Mouse (Mus musculus) c-Kit-positive CD71-positive TER-119-positive erythroid progenitor cells, embryonic 14.5 days (primary cell): Measurements from ENCODE around the gene Olfr541.
"Not testable (repeated sequence)": the region's sequence is repeated elsewhere in the genome, so short reads cannot be mapped to it uniquely, and the experiment has no call there.

Source experiments
- DNase-seq: peaks from one replicate; pipeline ENCODE4 v3.0.0-alpha.2; 2013; ENCODE audit warnings: low spot score

Gene Olfr541

GRCm38 (mm10) chr7:140696967-140697366 is at the start of gene Olfr541:
Olfr541 (plus strand) TSS chr7:140697267.
- no peak for DNase-seq

DNA sequence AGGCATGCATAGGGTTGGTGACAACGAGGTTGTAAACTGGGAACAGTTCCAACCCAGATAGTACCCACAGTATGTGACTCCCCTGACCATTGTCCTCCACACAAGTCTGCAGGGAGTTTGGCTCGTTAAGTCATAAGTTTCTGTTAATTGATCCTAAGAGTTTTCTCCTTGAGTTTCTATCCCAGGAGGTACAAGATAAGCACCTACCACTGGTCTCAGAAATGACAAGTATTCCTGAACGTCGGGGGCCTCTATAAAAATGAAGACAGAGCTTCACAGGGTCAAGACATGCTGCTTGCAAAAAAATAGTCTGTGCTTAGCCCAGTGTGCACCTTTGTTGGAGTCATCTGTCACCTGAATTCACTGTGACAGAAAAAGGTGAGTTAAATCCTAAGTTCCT is 37.4 kb upstream of the Olfr541 start, which contains the start of gene Olfr539:
Gene Olfr539, plus strand, starts transcription at position 301 of the 400 bp plus-strand sequence.
- DNase-seq = no peak

DNA sequence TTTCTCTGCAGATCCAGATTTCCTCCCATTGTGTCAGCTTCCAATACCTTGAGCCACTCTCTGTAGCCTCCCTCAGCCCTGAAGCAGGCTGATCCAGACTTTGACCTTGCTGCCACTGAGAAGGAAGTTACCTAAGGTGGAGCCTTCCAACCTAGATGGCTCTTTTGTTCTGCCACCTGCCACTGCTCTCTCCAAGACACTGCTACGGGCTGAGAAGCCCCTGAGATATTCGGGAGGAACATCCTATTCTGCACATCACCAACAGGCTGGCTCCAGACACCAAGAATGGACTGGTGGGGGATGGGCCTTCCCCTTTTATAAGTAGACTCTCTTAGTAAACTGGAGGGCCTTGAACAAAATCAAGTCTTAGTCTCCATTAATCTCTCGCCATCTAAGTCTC is 26.4 kb upstream of the Olfr541 start:
- DNase-seq = not testable (repeated sequence)

GRCm38 (mm10) chr7:140675863-140676262 is 21.2 kb upstream of the Olfr541 start:
- DNase-seq = no peak

- not testable (repeated sequence) for DNase-seq
These were observed 17.5 kb upstream of the Olfr541 start for GRCm38 (mm10) chr7:140679591-140679990.

GRCm38 (mm10) chr7:140681651-140682050 is 15.4 kb upstream of the Olfr541 start, which contains the start of gene Olfr45:
Olfr45 (plus strand) TSS chr7:140681951.
- DNase-seq = no peak

GRCm38 (mm10) chr7:140706348-140706747 is 9.3 kb downstream of the Olfr541 start:
- DNase-seq = no peak

- no peak for DNase-seq
These were observed 10.6 kb downstream of the Olfr541 start for GRCm38 (mm10) chr7:140707536-140708284.

- DNase-seq = no peak
These were observed 20.3 kb downstream of the Olfr541 start for GRCm38 (mm10) chr7:140717155-140718055.

- no peak for DNase-seq
These were observed 24.0 kb downstream of the Olfr541 start for GRCm38 (mm10) chr7:140721095-140721494.

- no peak for DNase-seq
These were observed 28.5 kb downstream of the Olfr541 start for GRCm38 (mm10) chr7:140725558-140725957.

DNA sequence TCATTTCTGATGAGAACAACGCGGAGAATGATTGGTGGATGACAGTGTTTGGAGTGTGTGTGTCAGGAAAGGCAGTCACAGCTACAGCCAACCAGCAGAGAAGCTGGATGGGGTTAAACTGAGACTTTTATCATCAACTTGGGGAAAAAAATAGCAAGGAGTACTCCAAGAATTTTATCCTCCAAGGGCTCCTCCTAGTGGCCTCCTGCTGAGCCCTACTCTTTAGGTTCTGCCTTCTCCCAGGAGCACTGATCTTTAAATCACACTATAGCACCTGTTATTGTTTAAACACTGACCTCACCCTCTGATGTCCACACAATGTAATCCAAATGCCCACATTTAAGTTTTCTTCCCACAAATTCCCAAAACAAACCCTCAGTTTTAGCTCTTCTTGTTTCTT is 36.1 kb downstream of the Olfr541 start:
- DNase-seq = no peak

- no peak for DNase-seq
These were observed 50.3 kb downstream of the Olfr541 start for GRCm38 (mm10) chr7:140747402-140747801.

DNA sequence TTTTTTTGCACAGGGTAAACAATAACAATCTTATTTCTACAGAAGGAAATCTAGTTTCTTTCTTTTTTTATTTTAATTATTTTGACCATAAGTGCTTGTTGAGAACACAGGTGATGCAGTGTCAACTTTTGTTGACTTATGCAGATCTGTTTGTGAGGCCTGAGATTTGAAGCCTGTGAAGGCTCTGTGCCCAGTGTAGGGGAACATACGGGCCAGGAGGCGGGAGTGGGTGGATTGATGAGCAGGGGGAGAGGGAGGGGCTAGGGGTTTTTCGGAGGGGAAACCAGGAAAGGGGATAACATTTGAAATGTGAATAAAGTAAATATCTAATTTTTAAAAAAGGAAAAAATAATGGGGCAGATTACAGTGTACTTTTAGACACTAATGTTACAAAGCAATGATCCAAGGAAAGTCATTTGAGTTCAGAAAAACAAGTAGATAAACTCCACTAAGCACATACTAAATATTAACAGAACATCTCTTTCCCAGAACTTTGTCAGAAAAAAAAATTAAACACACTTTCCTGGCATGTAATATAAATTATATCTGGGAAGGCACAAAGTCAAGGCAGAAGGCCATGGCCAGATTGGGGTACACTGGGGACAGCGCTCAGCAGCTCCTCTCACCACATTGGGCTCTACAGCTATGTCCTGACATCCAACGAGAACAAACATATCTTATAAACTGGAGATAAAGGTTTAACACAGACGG is 51.2 kb downstream of the Olfr541 start:
- no peak for DNase-seq

DNA sequence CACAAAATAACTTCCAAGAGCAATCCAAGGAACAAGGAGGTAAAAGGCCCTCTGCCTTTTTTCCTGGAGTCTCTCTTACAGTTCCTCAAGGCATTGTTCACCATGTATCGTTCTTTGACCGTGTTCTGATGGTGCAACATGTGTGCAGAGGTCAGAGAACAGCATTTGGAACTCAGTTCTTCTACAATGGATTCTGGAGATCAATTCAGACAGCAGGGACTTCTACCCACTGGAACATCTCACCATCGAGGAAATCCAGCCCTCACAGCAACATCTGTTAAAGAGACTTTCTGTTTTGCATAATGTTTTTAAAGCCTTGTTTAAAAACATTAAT is 51.7 kb downstream of the Olfr541 start:
- no peak for DNase-seq

DNA sequence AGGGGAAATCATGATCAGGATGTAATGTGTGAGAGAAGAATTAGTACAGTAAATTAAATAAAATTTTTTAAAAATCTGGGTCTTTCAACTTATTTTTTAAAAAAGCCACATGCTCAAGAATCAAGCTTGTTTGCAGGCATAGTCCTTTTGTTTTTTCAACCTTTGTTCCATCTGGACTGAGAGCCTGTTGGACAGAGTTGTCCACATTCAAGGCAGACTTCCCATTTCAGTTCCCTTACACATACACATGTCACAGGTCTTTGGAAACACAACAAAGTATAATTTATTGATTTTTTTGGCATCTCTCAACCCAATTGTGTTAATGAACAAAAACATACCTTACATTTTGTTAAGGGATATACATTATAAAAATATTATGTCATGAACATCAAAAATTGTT is 57.5 kb downstream of the Olfr541 start:
- DNase-seq = no peak
